Mouse (Mus musculus): ENCODE results near the gene Nupl1.

GRCm38 (mm10) chr14:60256356-60256755, 5.1 kb upstream of the Nupl1 start:
- TF ChIP-seq GATA1 (IDR thresholded peaks at IDR 0.05; ENCODE audit: borderline replicate concordance, low read length) (no peak), FLI1 (IDR thresholded peaks at IDR 0.05; ENCODE audit: low read length) (no peak)

Measured in megakaryocyte, embryonic 14.5 days (primary cell).